Mouse (Mus musculus) embryo, embryonic 11.5 days (tissue): ENCODE results near the gene Rexo1.
"Not testable (repeated sequence)": the region's sequence is repeated elsewhere in the genome, so short reads cannot be mapped to it uniquely, and the experiment has no call there.

Experiments
- DNase-seq: peaks from one replicate; pipeline ENCODE4 v3.0.0-alpha.2; 2012; ENCODE audit warnings: low read depth, low spot score

Rexo1 gene

DNA sequence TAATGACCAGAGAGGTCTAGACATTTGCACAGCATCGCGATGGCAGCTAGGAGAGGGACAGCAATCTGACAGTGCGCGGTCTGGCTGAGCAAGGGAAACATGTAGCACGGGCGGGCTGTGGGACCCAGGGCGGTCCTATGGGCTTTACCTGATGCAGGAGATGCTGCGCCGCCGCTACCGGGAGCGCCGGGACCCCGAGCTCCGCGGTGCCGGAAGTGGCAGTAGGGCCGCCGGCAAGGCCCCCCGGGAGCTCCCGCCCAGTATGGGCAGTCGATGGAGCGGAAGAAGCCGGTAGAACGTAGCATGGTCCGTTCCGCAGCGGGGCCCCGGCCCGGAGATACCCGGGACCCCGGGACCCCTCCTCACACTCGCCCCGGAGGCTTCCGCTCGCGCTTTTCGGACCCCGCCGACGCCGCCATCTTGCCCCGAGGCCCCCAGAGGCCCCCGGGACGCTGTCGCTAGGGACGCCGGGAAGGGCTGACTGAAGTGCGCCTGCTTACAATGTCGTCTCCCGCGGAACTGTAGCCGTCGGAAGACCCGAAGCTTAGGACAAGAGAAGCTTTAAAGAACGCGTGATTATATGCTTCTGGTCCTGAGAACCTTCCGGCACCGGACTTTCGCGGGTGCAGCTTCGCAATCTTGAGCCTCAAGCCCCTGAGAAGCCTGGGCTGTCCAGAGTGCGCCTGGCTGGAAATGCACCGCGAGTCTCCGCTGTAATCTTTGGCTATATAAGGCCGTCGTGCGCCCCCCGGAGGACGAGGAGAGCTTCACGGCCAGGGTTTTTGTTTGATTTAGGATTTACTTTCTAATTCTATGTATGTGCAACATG, at the start of gene Rexo1:
TSS of gene Rexo1 (minus strand) at position 445 of the 829 bp plus-strand sequence.
- DNase-seq, result peak; percentile 91

DNA sequence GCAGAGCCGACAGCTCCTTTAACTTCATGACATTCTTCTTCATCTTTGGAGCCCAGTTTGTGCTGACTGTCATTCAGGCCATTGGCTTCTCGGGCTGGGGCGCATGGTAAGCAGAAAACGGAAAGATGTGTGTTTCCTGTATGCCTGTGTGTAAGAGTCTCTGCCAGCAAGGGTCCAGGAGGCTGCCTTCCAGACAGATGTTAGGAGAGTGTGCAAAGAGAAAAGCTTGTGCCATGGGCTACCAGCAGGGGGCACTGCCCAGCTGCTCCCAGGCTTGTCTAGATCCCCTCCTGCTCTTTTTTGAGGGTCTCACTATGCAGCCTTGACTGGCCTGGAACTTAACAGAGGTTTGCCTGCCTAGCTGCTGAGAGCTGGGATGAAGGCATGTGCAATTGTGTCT, 49.7 kb upstream of the Rexo1 start:
- no peak for DNase-seq

DNA sequence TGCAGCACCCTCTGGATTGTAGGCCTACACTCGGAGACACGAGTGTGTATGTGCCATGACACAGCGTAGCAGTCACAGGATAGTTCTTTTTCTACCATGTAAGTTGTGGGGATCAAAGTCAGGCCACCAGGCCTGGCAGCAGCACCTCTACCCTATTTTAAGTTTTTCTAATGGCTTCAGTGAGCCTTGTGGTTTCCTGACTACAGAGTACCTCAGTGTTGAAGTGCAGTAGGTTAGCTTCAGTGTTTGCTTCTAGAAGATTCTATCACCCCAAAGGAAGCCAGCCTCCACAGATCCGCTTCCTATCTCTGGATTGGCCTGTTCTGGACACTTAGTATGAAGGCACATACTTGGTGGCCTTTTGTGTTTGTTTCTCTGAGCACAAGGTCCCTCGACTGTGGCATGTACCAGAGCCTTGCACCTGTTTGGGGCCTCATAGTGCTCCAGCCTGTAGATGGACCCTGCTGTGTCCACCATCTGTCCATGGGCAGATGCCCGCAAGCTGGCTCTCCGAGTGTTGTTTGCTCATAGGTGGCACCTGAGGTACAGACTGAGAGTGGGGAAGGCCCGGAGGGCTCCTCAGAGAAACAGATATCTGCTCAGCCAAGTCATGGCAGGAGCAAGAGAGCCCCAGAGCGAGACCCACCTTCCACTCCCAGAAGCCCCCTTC, 48.9 kb upstream of the Rexo1 start:
- no peak for DNase-seq

DNA sequence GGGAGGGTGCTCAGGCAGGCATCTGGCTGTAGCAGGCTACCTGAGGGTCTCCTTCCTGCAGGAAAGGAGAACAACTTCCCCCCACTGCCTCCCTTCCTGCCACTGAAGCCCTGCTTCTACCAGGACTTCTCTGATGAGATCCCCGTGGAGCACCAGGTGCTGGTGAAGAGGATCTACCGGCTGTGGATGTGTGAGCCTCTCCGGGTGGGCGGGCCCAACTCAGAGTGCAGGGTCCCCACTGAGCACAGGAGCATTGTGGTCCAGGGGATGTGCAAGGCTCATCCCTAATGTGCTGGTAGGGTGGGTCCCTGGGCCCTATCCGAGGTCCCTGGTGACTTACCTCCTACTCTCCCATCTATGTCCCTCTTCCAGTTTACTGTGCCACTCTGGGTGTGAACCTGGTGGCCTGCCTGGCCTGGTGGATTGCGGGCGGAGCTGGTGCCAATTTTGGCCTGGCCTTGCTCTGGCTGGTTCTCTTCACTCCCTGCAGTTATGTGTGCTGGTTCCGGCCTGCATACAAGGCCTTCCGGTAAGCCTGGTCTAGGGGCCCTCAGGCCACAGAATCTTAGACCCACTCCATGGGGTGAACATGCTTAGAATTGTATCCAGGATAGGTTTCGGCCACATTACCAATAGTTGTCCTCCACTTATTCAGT, 48.0 kb upstream of the Rexo1 start:
- DNase-seq, result no peak

DNA sequence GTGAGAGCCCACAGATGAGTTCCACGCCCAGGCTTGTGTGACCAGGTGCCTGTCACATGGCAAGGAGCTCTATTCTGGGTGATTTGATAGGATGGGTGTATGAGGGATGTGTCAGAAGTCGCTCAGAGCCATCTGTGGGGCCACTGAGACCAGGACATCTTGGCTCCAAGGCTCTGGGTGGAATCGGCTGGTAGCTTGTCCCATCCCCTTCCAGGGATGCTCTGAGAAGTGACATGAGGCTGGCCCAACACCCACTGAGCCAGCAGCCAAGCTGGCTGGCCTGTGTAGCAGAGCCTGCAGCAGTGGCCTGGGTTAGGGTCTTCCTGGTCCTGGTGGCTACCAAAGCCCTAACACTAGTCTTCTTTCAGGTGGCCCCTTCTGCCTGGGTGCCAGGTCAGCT, 47.1 kb upstream of the Rexo1 start:
- no peak for DNase-seq

DNA sequence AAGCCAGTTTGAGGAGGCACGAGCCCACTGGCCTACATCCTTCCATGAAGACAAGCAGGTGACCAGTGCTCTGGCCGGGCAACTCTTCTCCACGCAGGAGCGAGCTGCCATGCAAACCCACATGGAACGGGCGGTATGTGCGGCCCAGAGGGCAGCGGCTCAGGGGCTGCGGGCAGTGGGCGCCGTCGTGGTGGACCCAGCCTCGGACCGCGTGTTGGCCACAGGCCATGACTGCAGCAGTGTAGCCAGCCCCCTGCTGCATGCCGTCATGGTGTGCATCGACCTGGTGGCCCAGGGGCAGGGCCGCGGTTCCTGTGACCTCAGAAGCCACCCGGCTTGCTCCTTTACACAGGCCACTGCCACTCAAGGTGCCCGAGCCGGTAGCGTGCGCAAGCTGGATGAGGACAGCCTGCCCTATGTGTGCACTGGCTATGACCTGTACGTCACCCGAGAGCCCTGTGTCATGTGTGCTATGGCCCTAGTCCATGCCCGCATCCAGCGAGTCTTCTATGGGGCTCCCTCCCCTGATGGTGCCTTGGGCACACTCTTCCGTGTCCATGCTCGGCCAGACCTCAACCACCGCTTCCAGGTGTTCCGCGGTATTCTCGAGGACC, 45.5 kb upstream of the Rexo1 start:
- no peak for DNase-seq

DNA sequence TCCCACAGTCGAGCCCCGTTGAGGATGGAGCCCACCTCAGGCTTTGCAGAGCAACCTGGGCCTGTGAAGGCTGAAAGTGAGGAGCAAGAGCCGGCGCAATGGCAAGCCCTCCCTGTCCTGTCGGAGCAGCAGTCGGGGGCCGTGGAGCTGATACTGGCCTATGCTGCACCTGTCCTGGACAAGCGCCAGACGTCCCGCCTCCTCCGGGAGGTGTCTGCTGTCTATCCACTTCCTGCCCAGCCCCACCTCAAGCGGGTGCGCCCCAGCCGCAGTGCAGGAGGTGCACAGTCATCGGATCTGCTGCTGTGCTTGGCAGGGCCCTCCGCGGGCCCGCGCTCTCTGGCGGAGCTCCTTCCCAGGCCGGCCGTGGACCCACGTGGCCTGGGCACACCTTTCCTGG, 44.9 kb upstream of the Rexo1 start:
- DNase-seq, result no peak

DNA sequence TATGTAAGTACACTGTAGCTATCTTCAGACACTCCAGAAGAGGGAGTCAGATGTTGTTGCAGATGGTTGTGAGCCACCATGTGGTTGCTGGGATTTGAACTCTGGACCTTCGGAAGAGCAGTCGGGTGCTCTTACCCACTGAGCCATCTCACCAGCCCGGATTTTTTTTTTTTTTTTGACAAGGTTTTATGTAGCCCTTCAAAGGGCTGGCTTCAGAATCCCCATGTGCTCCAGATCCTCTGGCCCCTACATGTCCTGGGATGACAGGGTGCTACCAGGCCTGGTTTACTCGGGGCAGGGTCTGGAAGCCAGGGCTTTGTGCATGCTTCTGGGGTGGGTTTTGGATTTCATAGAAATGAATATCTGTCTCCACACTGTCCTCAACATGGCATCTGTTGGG, 44.4 kb upstream of the Rexo1 start, which contains the start of gene Gm49322:
TSS of gene Gm49322 (plus strand) at position 301 of the 400 bp plus-strand sequence.
- DNase-seq, result not testable (repeated sequence)

DNA sequence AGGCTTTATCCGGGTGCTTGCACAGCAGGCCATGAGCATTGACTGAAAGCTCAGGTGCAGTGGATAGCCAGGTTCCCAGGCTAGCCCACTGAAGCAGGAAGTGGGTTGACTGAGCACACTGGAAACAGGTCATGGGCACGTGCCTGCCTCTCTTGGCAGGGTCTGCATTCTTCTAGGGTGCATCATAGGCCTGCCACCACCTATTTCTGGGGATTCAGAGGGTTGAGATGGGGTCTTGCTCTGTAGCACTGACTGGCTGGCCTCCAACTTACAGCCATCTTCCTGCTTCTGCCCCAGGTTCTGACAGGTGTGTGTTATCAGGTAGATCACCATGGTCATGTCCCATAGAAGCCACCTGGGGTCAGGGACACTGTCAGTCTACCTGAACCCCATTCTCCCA, 43.6 kb upstream of the Rexo1 start:
- no peak for DNase-seq

DNA sequence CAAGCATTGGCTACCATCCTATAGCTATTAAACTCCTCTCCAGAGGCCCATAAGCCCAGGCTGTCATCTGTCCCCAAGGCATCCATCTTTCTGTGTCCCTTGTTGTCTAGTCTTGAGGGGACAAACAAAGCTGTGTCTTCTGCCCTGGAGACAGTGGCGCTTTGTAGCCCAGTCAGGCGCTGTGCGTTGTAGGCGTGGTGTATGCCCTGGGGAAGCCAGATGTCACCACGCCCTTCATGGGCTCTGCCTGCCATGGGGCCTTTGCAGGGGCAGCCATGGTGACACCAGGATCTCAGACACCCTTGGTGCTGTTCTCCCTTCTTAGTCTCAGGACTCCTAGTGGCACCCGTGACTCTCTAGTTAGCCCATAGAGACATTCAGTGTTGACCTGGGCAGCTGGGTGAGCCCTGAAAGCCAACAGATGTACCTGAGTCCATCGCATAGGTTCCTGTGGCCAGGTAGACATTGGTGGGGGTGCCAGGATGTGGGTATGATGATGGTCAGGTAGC, 42.7 kb upstream of the Rexo1 start:
- DNase-seq, result no peak

DNA sequence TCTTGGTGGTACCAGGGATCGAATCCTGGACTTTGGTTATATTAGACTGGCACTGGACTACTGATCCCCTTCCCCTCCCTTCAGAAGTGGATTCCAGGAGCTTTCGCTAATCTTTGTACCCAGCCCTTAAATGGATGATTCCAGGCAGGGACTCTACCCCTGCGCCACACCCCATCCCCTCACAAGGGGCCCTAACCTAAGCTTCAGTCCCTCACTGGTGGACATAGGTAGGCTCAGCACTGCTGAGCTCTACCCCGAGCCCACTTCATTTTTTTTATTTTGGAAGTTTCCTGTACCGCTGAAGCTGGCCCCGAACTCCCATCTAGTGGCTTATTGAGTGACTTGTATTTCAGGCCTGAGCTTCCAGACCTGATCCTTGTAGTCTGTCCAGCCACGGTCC, 42.0 kb upstream of the Rexo1 start:
- no peak for DNase-seq

DNA sequence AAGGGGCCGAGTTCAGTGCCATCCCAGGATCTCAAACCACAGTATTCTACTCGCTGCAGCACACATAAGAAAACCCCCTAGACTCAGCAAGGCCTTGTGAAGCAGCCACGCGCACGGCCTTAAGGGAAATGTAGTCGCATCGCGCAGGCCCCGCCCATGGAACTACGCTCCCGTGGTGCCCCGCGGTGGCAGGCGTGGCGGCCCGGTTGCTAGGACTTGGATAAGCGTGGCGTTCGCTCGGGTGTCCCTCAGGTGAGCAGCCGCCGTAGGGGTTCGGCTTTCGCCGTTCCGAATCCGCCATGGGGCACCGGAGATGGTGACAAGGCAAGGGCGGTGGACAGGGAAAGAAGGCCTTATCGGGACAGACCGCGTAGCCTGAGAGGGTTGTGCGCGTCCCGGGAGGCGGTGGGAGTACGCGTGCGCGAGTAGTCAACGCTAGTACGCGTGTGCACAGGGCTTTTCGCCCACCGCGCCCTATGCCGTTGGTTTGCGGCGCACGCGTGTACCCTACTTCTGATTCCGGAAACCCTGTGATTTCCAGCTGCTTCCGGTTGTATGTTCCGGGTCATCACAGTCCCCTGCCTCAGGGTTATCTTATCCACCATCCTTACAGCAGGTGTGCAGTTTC, 41.5 kb upstream of the Rexo1 start, which contains the start of the genes Scamp4 and Adat3:
TSS of gene Scamp4 (plus strand) at position 175 of the 628 bp plus-strand sequence.
TSS of gene Adat3 (plus strand) at position 183 of the 628 bp plus-strand sequence.
- peak; percentile 87 for DNase-seq

DNA sequence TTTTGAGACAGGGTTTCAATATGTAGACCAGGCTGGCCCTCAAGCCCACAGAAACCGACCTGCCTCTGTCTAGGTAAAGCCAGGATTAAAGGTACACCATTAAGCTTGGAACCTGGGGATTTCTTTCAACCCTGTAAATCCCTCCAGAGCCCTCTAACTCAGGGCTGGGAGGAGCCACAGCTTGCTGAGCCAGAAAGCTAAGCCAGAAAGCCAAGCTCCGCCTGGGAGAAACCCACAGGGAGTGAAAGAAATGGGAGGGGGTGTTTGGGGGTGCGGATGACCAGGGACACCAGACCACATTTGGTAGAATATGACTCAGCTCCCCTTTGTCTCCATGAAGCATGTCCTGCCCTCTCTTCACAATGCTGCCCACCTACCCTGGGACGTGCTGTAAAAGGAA, 35.0 kb upstream of the Rexo1 start:
- DNase-seq, result no peak

DNA sequence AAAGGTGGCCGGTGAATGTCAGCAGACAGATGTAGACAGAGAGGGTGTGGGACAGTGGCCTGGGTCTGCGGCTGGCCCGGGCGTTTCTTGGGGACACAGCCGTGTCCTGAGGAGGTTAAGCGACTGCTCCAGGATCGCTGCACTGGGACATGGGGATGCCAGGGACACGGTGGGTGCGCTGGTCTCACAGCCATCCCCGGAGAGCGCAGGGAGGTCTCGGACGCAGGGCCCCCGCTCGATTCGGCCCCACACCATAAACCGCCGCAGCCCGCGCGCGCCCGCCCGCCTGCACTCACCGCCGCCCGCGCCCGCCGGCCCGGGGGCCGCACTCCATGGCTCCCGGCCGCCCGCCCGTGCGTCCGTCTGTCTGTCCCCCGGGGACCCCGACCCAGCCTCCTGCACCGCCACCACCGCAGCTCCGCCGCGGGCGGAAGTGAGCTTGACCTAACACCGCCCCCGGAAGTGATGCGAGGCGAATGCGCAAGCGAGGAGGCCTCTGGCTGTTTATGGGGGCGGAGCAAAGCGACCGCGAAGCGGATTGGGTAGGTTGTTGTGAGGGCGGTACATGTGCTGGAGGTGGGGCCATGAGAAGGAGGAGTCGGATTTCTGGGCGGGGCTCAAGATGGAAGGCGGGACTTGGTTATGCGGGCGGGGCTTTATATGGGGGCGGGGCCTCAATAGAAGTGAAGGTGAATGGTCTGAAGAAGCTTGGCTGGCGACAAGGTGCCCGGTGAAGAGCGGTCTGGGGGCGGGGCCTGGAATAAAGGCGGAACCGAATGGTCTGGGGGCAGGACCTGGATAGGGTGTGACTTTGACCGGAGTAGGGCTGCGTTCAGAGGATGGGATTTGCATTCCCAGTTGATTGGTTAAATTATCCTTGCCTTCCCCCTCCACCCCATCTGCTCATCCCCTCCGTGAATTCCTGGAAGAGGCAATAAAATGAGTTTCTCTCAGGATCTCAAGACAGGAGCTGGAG, 28.8 kb upstream of the Rexo1 start, which contains the start of gene Abhd17a:
TSS of gene Abhd17a (minus strand) at position 463 of the 976 bp plus-strand sequence.
- DNase-seq, result peak; percentile 98

DNA sequence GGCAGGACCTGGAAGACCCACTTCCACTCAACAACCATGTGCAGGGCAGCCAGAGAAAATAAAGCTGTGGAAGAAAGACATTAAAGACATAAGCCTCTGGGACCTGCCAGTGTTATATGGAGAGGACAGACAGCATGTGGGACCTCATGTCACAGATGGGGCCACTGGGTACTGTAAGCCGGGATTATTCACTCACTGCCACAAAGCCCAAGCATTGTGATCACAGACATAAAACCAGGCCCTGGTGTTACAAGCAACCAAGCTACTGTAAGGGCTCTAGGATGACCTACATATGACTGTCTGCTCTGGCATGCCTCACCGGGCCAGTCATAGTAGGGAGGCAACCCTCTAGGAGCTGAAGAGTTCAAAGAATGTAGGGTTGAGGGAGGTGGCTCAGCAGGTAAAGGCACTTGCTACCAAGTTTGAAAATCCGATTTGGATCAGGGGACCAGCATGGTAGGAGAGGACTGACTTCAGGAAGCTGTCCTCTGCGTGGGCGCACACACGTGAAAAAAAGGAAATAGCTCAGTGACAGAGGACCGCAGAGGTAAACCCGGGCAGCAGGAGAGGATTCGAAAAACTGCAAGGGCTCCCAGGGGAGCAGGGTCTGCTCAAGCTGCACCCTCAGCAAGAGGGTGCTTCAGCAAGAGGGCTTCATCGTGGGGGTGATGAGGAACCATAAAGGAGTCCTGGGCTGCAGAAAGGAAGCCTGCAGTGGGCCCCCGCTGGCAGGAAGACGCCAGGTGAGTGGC, 27.9 kb upstream of the Rexo1 start:
- no peak for DNase-seq

DNA sequence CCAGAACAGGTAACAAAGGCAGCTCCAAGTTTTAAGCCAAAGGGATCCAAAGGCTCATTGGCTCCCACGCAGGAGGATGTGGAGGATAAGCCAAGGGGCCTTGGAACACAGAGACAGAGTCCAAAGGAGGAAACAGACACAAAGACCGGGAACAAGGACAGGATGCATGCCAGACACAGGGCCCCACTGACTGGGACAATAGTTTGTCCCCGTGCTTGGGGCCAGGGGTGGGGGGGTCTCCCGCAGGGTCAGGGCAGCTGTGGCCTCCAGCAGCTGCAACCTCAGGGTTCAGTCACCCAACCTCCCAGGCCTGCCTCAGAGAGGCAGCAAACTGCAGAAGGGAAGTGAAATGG, 25.9 kb upstream of the Rexo1 start:
- no peak for DNase-seq

DNA sequence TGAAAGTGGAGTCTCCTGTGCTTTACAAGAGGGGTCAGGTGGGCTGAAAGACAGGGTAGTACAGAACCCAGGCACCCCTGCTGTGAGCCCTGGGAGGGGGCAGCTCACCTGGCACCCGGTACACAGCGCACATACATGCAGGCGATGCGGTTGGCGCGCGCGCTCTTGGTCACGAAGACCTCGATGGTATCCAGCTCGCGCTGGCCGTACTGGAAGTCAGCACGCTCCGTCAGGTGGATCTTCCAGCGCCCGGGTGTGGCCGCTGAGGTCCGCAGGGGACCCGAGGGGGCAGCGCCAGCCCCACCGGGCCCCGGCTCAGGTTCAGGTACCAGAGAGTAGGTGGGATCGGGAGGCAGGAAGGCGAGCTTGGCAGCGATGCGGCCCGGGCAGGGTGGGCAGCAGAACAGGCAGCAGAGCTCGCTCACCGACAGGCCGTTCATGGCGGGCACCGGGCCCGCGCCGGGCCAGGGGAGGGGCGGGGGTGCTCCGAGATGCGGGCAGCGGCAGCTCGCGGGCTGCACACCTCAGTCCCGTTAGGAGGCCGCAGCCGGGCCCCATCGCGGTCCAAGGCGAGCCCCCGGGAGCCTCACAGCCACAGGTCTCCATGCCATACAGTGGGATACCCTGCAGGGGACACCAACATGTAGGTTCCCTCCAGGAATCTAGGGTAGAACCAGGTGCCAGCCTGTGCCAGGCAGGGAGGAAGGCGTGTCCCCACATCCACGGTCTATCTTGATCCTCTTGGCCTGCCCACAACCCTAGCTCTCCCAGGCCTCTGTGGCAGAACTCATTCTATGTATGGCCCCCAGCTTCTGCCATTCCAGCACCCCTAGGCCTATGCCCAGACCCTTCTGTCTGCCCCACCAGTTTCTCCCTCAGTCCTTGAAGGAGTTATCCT, 25.3 kb upstream of the Rexo1 start:
- DNase-seq, result no peak

DNA sequence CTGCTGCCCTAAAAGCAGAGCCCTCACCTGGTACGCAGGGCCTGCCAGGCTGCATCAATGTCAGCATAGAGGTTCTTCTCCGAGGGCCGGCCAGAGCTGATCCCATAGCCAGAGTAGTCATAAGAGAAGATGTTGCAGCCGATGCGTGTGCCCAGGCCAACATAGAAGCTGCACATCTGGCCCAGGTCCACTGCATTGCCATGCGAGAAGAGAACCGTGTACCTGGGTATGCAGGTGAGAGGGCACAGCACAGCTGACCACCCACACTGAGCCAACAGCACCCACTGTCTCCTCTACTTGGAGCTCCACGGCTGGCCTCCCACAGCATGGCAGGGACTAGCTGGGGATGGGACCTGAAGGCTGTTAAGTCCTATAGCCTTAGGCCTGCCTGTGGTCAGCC, 24.2 kb upstream of the Rexo1 start:
- no peak for DNase-seq
